Mouse (Mus musculus) C2C12 (cell line): ENCODE measurements around the gene Faf2.

Experiments used
- CEBPB ChIP-seq: IDR thresholded peaks from one replicate; pipeline ENCODE4 v1.6.1; 2011; ENCODE audit warnings: low read depth, mild to moderate bottlenecking, control low read depth, moderate library complexity
- CTCF ChIP-seq: IDR thresholded peaks from one replicate; pipeline ENCODE4 v1.5.1; 2011; ENCODE audit not compliant: control insufficient read depth, insufficient read depth, insufficient read length
- MAX ChIP-seq: IDR thresholded peaks from one replicate; pipeline ENCODE4 v1.6.1; 2011; ENCODE audit warnings: mild to moderate bottlenecking, control low read depth
- MYOD1 ChIP-seq: IDR thresholded peaks from one replicate; pipeline ENCODE4 v1.6.1; 2011; ENCODE audit warnings: low read depth; ENCODE audit not compliant: control insufficient read depth, insufficient read length
- MYOG ChIP-seq: IDR thresholded peaks from one replicate; pipeline ENCODE4 v1.6.1; 2011; ENCODE audit not compliant: control insufficient read depth, insufficient read length; ENCODE audit errors: extremely low read depth
- USF1 ChIP-seq: IDR thresholded peaks from one replicate; pipeline ENCODE4 v1.6.1; 2011; ENCODE audit warnings: low read depth, mild to moderate bottlenecking, control low read depth, moderate library complexity

DNA sequence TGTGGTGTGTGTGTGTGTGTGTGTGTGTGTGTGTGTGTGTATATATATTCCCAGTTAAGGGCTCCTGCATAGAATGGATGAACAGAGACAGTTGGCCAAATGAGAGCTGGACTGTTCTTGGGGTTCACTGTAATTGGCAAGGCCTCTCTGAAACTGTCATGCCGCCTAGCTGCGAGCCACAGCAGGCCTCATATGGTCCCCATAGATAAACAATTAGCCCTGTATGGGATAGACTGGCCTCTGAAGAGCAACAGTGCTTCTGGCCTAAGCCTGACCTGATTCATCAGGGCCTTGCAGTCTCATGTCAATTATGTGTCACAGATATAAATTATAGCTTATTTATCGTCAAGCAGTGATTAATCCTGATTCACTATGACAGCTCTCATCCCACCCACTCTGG lies 13.6 kb upstream of the Faf2 start:
- TF ChIP-seq CTCF (no peak), MAX (no peak), MYOG (no peak), MYOD1 (no peak), CEBPB (no peak), USF1 (no peak)
